Mouse (Mus musculus) testis, adult 2 months (tissue): ENCODE measurements around the gene Efl1.

Experiments
- CTCF ChIP-seq: fragments of 200-500 bp; IDR thresholded peaks from 2 replicates; pipeline ENCODE4 v1.5.1; 2012; ENCODE audit warnings: low read depth, mild to moderate bottlenecking, inconsistent platforms, low read length, moderate library complexity; ENCODE audit not compliant: control insufficient read depth, insufficient read depth, insufficient replicate concordance
- POLR2A ChIP-seq: fragments of 200-500 bp; IDR thresholded peaks from 2 replicates; pipeline ENCODE4 v1.6.1; 2012; ENCODE audit warnings: low read depth, mild to moderate bottlenecking, inconsistent platforms, low read length, moderate library complexity; ENCODE audit not compliant: control insufficient read depth

DNA sequence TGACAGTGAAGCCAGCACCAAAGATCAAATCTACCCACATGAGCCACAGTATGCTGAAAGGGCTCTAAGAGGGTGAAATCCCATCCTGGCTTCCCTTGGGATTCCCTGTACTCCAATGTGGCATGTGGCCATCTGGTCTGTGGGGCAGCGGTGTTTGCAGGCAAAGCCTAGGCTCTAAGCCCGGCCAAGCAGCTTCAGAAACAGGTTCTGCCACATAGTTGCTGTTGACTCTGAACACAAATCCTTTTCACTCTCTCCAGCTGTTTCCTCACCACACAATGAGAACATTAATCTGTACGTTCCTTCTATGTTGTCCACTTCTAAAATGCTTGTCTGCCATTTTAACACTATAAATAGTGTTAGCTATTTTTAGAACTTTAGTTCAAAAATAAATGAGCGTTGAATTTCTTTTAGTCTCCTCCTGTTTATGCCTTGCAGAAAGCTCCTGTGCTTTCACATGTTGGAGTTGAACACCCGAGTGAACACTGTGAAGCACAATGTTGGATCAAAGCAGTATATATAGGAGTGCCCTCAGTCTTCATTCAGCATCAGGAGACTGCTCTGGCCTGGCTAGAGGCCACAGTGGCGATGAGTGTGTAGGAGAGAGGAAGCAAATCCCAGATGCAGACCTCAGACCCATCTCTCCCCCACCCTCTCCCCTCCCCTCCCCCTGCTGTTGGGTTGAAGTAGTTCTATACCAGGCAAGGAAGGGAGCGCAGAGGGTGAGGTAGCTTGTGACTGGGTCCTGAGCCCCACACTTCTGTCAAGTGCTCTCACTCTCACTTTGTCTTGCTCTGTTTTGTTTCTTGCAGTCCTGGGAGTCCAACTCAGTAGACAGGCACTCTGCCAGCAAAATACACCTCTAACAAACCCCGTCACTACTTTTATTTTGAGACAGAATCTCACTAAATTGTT lies 104.0 kb downstream of the Efl1 start:
- no peak for TF ChIP-seq POLR2A
- TF ChIP-seq CTCF: no peak
